Mouse (Mus musculus): Measurements from ENCODE around the gene Aff1. TPM values are rescaled to one million over a fixed set of nuclear protein-coding genes. Genes with fewer than 3 reads are reported as not detected.

The Aff1 gene
- total RNA-seq, 2 experiments from 2014 or later = 38.4 to 56.7 TPM

- no peak for DNase-seq
- intact Hi-C loops (cut with DNase I) = no loop called here
Observed at GRCm38 (mm10) chr5:103795121-103795520, 102.9 kb downstream of the Aff1 start.

GRCm38 (mm10) chr5:103796035-103796434, 103.9 kb downstream of the Aff1 start:
- intact Hi-C loops (cut with DNase I) = no loop called here
- DNase-seq = no peak

GRCm38 (mm10) chr5:103797774-103798173, 105.6 kb downstream of the Aff1 start:
- no peak for DNase-seq
- intact Hi-C loops (cut with DNase I) = no loop called here

- intact Hi-C loops (cut with DNase I) = no loop called here
- no peak for DNase-seq
Observed at GRCm38 (mm10) chr5:103799438-103799837, 107.3 kb downstream of the Aff1 start.

- DNase-seq = no peak
- intact Hi-C loops (cut with DNase I) = no loop called here
Observed at GRCm38 (mm10) chr5:103800009-103800408, 107.8 kb downstream of the Aff1 start.

- intact Hi-C loops (cut with DNase I) = no loop called here
- no peak for DNase-seq
Observed at GRCm38 (mm10) chr5:103803386-103803785, 111.2 kb downstream of the Aff1 start.

GRCm38 (mm10) chr5:103803927-103804590, 111.9 kb downstream of the Aff1 start:
- intact Hi-C loops (cut with DNase I) = no loop called here
- peak; percentile 78 to 85 for DNase-seq

GRCm38 (mm10) chr5:103806851-103807578, 114.8 kb downstream of the Aff1 start:
- intact Hi-C loops (cut with DNase I) = no loop called here
- DNase-seq = no peak

GRCm38 (mm10) chr5:103807637-103808312, 115.6 kb downstream of the Aff1 start:
- DNase-seq = peak in 1 of 2 experiments; percentile 29
- intact Hi-C loops (cut with DNase I) = no loop called here

- no peak for DNase-seq
- intact Hi-C loops (cut with DNase I) = no loop called here
Observed at GRCm38 (mm10) chr5:103809674-103810330, 117.6 kb downstream of the Aff1 start.

GRCm38 (mm10) chr5:103813291-103813690, 121.1 kb downstream of the Aff1 start:
- DNase-seq = no peak
- intact Hi-C loops (cut with DNase I) = no loop called here

GRCm38 (mm10) chr5:103813997-103814542, 121.9 kb downstream of the Aff1 start:
- intact Hi-C loops (cut with DNase I) = loop anchor here (2.0 kb wide), 1 partner anchor 23 kb away; no protein-coding TSS in a partner anchor
- no peak for DNase-seq

GRCm38 (mm10) chr5:103814551-103815248, 122.5 kb downstream of the Aff1 start:
- intact Hi-C loops (cut with DNase I) = loop anchor here (2.0 to 5.0 kb wide), 2 partner anchors 24 to 457 kb away; no protein-coding TSS in a partner anchor

GRCm38 (mm10) chr5:103815249-103815617, 123.1 kb downstream of the Aff1 start:
- no peak for DNase-seq
- intact Hi-C loops (cut with DNase I) = loop anchor here (2.0 to 5.0 kb wide), 2 partner anchors 24 to 458 kb away; no protein-coding TSS in a partner anchor

More at GRCm38 (mm10) chr5:103814551-103815248, 122.5 kb downstream of the Aff1 start:
- DNase-seq = peak in 1 of 2 experiments; percentile 37

GRCm38 (mm10) chr5:103816718-103817117, 124.5 kb downstream of the Aff1 start:
- no peak for DNase-seq
- intact Hi-C loops (cut with DNase I) = loop anchor here (2.0 to 5.0 kb wide), 3 partner anchors 36 to 459 kb away; no protein-coding TSS in a partner anchor

- intact Hi-C loops (cut with DNase I) = loop anchor here (1.0 to 5.0 kb wide), 4 partner anchors 37 to 460 kb away; no protein-coding TSS in a partner anchor
- DNase-seq = peak; percentile 89 to 90
Observed at GRCm38 (mm10) chr5:103817754-103818153, 125.6 kb downstream of the Aff1 start.

GRCm38 (mm10) chr5:103818602-103819001, 126.4 kb downstream of the Aff1 start:
- DNase-seq = no peak
- intact Hi-C loops (cut with DNase I) = loop anchor here (1.0 to 5.0 kb wide), 2 partner anchors 138 to 461 kb away; no protein-coding TSS in a partner anchor

GRCm38 (mm10) chr5:103819674-103820073, 127.5 kb downstream of the Aff1 start:
- DNase-seq = no peak
- intact Hi-C loops (cut with DNase I) = loop anchor here (5.0 kb wide), 1 partner anchor 462 kb away; no protein-coding TSS in a partner anchor

GRCm38 (mm10) chr5:103821062-103821461, 128.9 kb downstream of the Aff1 start:
- intact Hi-C loops (cut with DNase I) = no loop called here
- no peak for DNase-seq

Measured in heart, postnatal 10 days (tissue).